Mouse (Mus musculus) limb, embryonic 11.5 days (tissue): ENCODE measurements around the gene Hsd17b14. TPM values are rescaled to one million over a fixed set of nuclear protein-coding genes. Genes with fewer than 3 reads are reported as not detected.

Source experiments
- ATAC-seq: fragments of 200-750 bp; cut with Nextera tagmentation; 2 replicates; pipeline ENCODE4 v1.8.0; 2017; ENCODE audit warnings: low read depth; ENCODE audit not compliant: insufficient number of reproducible peaks, low FRiP score, low TSS enrichment
- DNase-seq: peaks from one replicate; pipeline ENCODE4 v3.0.0-alpha.2; 2015; ENCODE audit warnings: low spot score
- H3K27ac ChIP-seq: fragments of 300-500 bp; sonication (generic); replicated peaks from 2 replicates; pipeline ENCODE4 v1.5.1; 2014; ENCODE audit warnings: low read depth, mild to moderate bottlenecking, low read length
- H3K27me3 ChIP-seq: fragments of 300-500 bp; sonication (generic); 2 replicates; pipeline ENCODE4 v1.6.1; 2014; ENCODE audit warnings: mild to moderate bottlenecking, low read length, mixed read lengths; ENCODE audit not compliant: control insufficient read depth, insufficient read depth
- H3K36me3 ChIP-seq: fragments of 300-500 bp; sonication (generic); 2 replicates; pipeline ENCODE4 v1.6.1; 2014; ENCODE audit warnings: mild to moderate bottlenecking, low read length, moderate library complexity, mixed read lengths; ENCODE audit not compliant: control insufficient read depth, insufficient read depth
- H3K4me1 ChIP-seq: fragments of 300-500 bp; sonication (generic); 2 replicates; pipeline ENCODE4 v1.6.1; 2014; ENCODE audit warnings: low read length, mixed read lengths; ENCODE audit not compliant: control insufficient read depth, insufficient read depth
- H3K4me2 ChIP-seq: fragments of 300-500 bp; sonication (generic); 2 replicates; pipeline ENCODE4 v1.6.1; 2014; ENCODE audit warnings: low read depth, mild to moderate bottlenecking, moderate library complexity; ENCODE audit not compliant: severe bottlenecking
- H3K4me3 ChIP-seq: fragments of 300-500 bp; sonication (generic); 2 replicates; pipeline ENCODE4 v1.5.1; 2014; ENCODE audit warnings: low read depth, low read length
- H3K9ac ChIP-seq: fragments of 300-500 bp; sonication (generic); 2 replicates; pipeline ENCODE4 v1.6.1; 2014; ENCODE audit warnings: mild to moderate bottlenecking, low read length
- H3K9me3 ChIP-seq: fragments of 300-500 bp; sonication (generic); 2 replicates; pipeline ENCODE4 v1.6.1; 2016; ENCODE audit warnings: low read length; ENCODE audit not compliant: control insufficient read depth
- WGBS: fragments of 180-500 bp; shearing (Covaris S2); extraction: QIAGEN DNeasy Blood & Tissue Kit; methylation state at CpG from one replicate; pipeline ENCODE4 v1.1.7; 2014; 5-methylcytosine and 5-hydroxymethylcytosine counted together
- polyA plus RNA-seq: library from polyadenylated mRNA; unstranded; fragments of >200 nt; fragmentation: Nextera tagmentation; extraction: Ambion mirVana; gene quantifications from 2 replicates; pipeline ENCODE4 v1.2.1, GENCODE M21; 2014

The Hsd17b14 gene
- polyA plus RNA-seq, 1 experiment from 2014 or later: 1.0 TPM

- H3K4me2 ChIP-seq: peak overlapping the region; percentile 65
- whole genome bisulfite sequencing: 3% methylated on average over 29 of the region's 29 CpGs
- peak; percentile 72 for ATAC-seq
- no peaks in the 10 kb centered on the region for H3K9me3 ChIP-seq
- no peaks in the 10 kb centered on the region for H3K36me3 ChIP-seq
- H3K27ac ChIP-seq: no peak overlapping the region
- DNase-seq: peak; percentile 74
- H3K9ac ChIP-seq: peak overlapping the region; percentile 40
- H3K4me3 ChIP-seq: peak overlapping the region; percentile 38
- 0 out of 2 replicates have a peak, but pooled peaks cover 5% of the 10 kb centered on the region for H3K4me1 ChIP-seq
- H3K27me3 ChIP-seq: no peaks in the 10 kb centered on the region
These were observed 16.3 kb upstream of the Hsd17b14 start for GRCm38 (mm10) chr7:45538163-45539041.

- Histone ChIP-seq H3K4me3 (no peak overlapping the region), H3K36me3 (no peaks in the 10 kb centered on the region), H3K9me3 (no peaks in the 10 kb centered on the region), H3K9ac (no peak overlapping the region), H3K27me3 (no peaks in the 10 kb centered on the region), H3K4me2 (no peak overlapping the region; the same call in 1 of the 2 replicates), H3K4me1 (0 out of 2 replicates have a peak, but pooled peaks cover 5% of the 10 kb centered on the region), H3K27ac (no peak overlapping the region)
- 80% methylated on average over 3 of the region's 3 CpGs for WGBS
- DNase-seq (no peak), ATAC-seq (no peak)
These were observed 15.6 kb upstream of the Hsd17b14 start for GRCm38 (mm10) chr7:45539095-45539494.

GRCm38 (mm10) chr7:45540213-45540612 is 14.5 kb upstream of the Hsd17b14 start:
- WGBS: 54% methylated on average over 2 of the region's 2 CpGs
- H3K9me3 ChIP-seq: no peaks in the 10 kb centered on the region; the same call in 1 of the 2 replicates

GRCm38 (mm10) chr7:45544525-45544924 is 10.2 kb upstream of the Hsd17b14 start:
- Histone ChIP-seq H3K36me3 (no peaks in the 10 kb centered on the region), H3K9ac (no peak overlapping the region), H3K27me3 (no peaks in the 10 kb centered on the region), H3K27ac (no peak overlapping the region), H3K4me1 (no peaks in the 10 kb centered on the region), H3K9me3 (no peaks in the 10 kb centered on the region; the same call in 1 of the 2 replicates), H3K4me3 (no peak overlapping the region), H3K4me2 (no peak overlapping the region)
- no peak for ATAC-seq
- DNase-seq: no peak
- 83% methylated on average over 1 of the region's 1 CpGs for WGBS

More at GRCm38 (mm10) chr7:45540213-45540612, 14.5 kb upstream of the Hsd17b14 start:
- Histone ChIP-seq H3K36me3 (no peaks in the 10 kb centered on the region), H3K27ac (no peak overlapping the region), H3K9ac (no peak overlapping the region), H3K27me3 (no peaks in the 10 kb centered on the region), H3K4me3 (no peak overlapping the region), H3K4me1 (0 out of 2 replicates have a peak, but pooled peaks cover 5% of the 10 kb centered on the region), H3K4me2 (no peak overlapping the region)
- no peak for DNase-seq
- ATAC-seq: no peak

GRCm38 (mm10) chr7:45549641-45550436 is 4.9 kb upstream of the Hsd17b14 start:
- H3K36me3 ChIP-seq: no peaks in the 10 kb centered on the region
- 85% methylated on average over 16 of the region's 16 CpGs for WGBS

GRCm38 (mm10) chr7:45550821-45551511 is 3.7 kb upstream of the Hsd17b14 start:
- H3K9ac ChIP-seq: no peak overlapping the region
- no peaks in the 10 kb centered on the region for H3K36me3 ChIP-seq
- no peak overlapping the region for H3K4me2 ChIP-seq
- WGBS: 68% methylated on average over 11 of the region's 11 CpGs
- ATAC-seq: no peak
- H3K27ac ChIP-seq: no peak overlapping the region
- no peak overlapping the region for H3K4me3 ChIP-seq
- H3K27me3 ChIP-seq: no peaks in the 10 kb centered on the region
- H3K4me1 ChIP-seq: 0 out of 2 replicates have a peak, but pooled peaks cover 3% of the 10 kb centered on the region
- H3K9me3 ChIP-seq: no peaks in the 10 kb centered on the region
- no peak for DNase-seq

More at GRCm38 (mm10) chr7:45549641-45550436, 4.9 kb upstream of the Hsd17b14 start:
- Histone ChIP-seq H3K4me1 (0 out of 2 replicates have a peak, but pooled peaks cover 2% of the 10 kb centered on the region), H3K9ac (no peak overlapping the region), H3K27me3 (no peaks in the 10 kb centered on the region), H3K9me3 (no peaks in the 10 kb centered on the region), H3K4me3 (no peak overlapping the region), H3K4me2 (no peak overlapping the region), H3K27ac (no peak overlapping the region)
- no peak for DNase-seq
- no peak for ATAC-seq

- H3K9ac ChIP-seq: no peak overlapping the region
- no peaks in the 10 kb centered on the region for H3K27me3 ChIP-seq
- DNase-seq (no peak), ATAC-seq (no peak)
- H3K4me3 ChIP-seq: no peak overlapping the region
- no peak overlapping the region for H3K27ac ChIP-seq
- H3K9me3 ChIP-seq: no peaks in the 10 kb centered on the region
- WGBS: 80% methylated on average over 8 of the region's 8 CpGs
- 0 out of 2 replicates have a peak, but pooled peaks cover 3% of the 10 kb centered on the region for H3K4me1 ChIP-seq
- no peaks in the 10 kb centered on the region for H3K36me3 ChIP-seq
- H3K4me2 ChIP-seq: no peak overlapping the region
These were observed 3.2 kb upstream of the Hsd17b14 start for GRCm38 (mm10) chr7:45551512-45551883.

- Histone ChIP-seq H3K4me2 (no peak overlapping the region), H3K9me3 (no peaks in the 10 kb centered on the region), H3K27me3 (no peaks in the 10 kb centered on the region), H3K4me1 (0 out of 2 replicates have a peak, but pooled peaks cover 3% of the 10 kb centered on the region), H3K4me3 (no peak overlapping the region), H3K9ac (no peak overlapping the region), H3K36me3 (no peaks in the 10 kb centered on the region), H3K27ac (no peak overlapping the region)
- DNase-seq (no peak), ATAC-seq (no peak)
- WGBS: 67% methylated on average over 8 of the region's 8 CpGs
These were observed 1.2 kb upstream of the Hsd17b14 start for GRCm38 (mm10) chr7:45553519-45553918.
